Mouse (Mus musculus): Measurements from ENCODE around the gene Piwil4. TPM values are rescaled to one million over a fixed set of nuclear protein-coding genes. Genes with fewer than 3 reads are reported as not detected.

Gene Piwil4
- polyA plus RNA-seq, 1 experiment from 2014 or later: 0.11 TPM

GRCm38 (mm10) chr9:14654010-14654409 is 86.5 kb downstream of the Piwil4 start:
- Histone ChIP-seq H3K4me1 (no peaks in the 10 kb centered on the region), H3K9me3 (replicated peaks) (no peaks in the 10 kb centered on the region), H3K27me3 (replicated peaks) (no peaks in the 10 kb centered on the region), H3K4me3 (no peak overlapping the region), H3K9ac (no peak overlapping the region), H3K36me3 (no peaks in the 10 kb centered on the region), H3K4me2 (no peak overlapping the region), H3K27ac (no peak overlapping the region)
- 46% methylated on average over 2 of the region's 2 CpGs for WGBS (ENCODE audit: insufficient replicate concordance)
- no peak for ATAC-seq

GRCm38 (mm10) chr9:14652761-14653160 is 87.8 kb downstream of the Piwil4 start:
- WGBS (ENCODE audit: insufficient replicate concordance): 43% methylated on average over 1 of the region's 1 CpGs
- H3K9ac ChIP-seq: no peak overlapping the region
- no peak for ATAC-seq
- H3K27ac ChIP-seq: no peak overlapping the region
- no peak overlapping the region for H3K4me3 ChIP-seq
- H3K27me3 ChIP-seq (replicated peaks): 0 out of 2 replicates have a peak, but pooled peaks cover 4% of the 10 kb centered on the region
- H3K36me3 ChIP-seq: no peaks in the 10 kb centered on the region
- H3K9me3 ChIP-seq (replicated peaks): no peaks in the 10 kb centered on the region
- H3K4me2 ChIP-seq: no peak overlapping the region
- no peaks in the 10 kb centered on the region for H3K4me1 ChIP-seq

- no peak overlapping the region for H3K4me3 ChIP-seq
- no peak overlapping the region for H3K9ac ChIP-seq
- no peak overlapping the region for H3K27ac ChIP-seq
- no peak for ATAC-seq
- H3K27me3 ChIP-seq (replicated peaks): peaks cover 10% of the 10 kb centered on the region; the same call in 1 of the 2 replicates
- no peak overlapping the region for H3K4me2 ChIP-seq
- H3K36me3 ChIP-seq: no peaks in the 10 kb centered on the region
- H3K4me1 ChIP-seq: no peaks in the 10 kb centered on the region
- 62% methylated on average over 8 of the region's 8 CpGs for WGBS (ENCODE audit: insufficient replicate concordance)
- no peaks in the 10 kb centered on the region for H3K9me3 ChIP-seq (replicated peaks)
These were observed 92.7 kb downstream of the Piwil4 start for GRCm38 (mm10) chr9:14647849-14648248.

- Histone ChIP-seq H3K27me3 (replicated peaks) (peaks cover 14% of the 10 kb centered on the region; the same call in 1 of the 2 replicates), H3K36me3 (no peaks in the 10 kb centered on the region), H3K4me2 (no peak overlapping the region), H3K9ac (no peak overlapping the region), H3K27ac (no peak overlapping the region), H3K4me3 (no peak overlapping the region), H3K4me1 (no peaks in the 10 kb centered on the region), H3K9me3 (replicated peaks) (no peaks in the 10 kb centered on the region)
- WGBS (ENCODE audit: insufficient replicate concordance): 81% methylated on average over 1 of the region's 1 CpGs
- no peak for ATAC-seq
These were observed 93.9 kb downstream of the Piwil4 start for GRCm38 (mm10) chr9:14646641-14647040.

Other genes starting within 250 kb of the Piwil4 start
- 0.10 TPM in 2 replicates for gene Kdm4d, start 240.3 kb downstream of the Piwil4 start, polyA plus RNA-seq (2016; fragmentation: Nextera tagmentation; extraction: Ambion mirVana)
- 93.8 and 94.8 TPM in 2 replicates for gene Cwc15, start 240.1 kb downstream of the Piwil4 start, polyA plus RNA-seq (2016; fragmentation: Nextera tagmentation; extraction: Ambion mirVana)
- 3.4 and 3.9 TPM in 2 replicates for gene Amotl1, start 95.7 kb downstream of the Piwil4 start, polyA plus RNA-seq (2016; fragmentation: Nextera tagmentation; extraction: Ambion mirVana)
- 0.72 and 1.1 TPM in 2 replicates for gene Fut4, start 11.7 kb upstream of the Piwil4 start, polyA plus RNA-seq (2016; fragmentation: Nextera tagmentation; extraction: Ambion mirVana)
- not detected in 2 replicates for gene 1700012B09Rik, start 30.3 kb upstream of the Piwil4 start, polyA plus RNA-seq (2016; fragmentation: Nextera tagmentation; extraction: Ambion mirVana)
- gene Mre11a, start 43.9 kb upstream of the Piwil4 start, polyA plus RNA-seq (2016; fragmentation: Nextera tagmentation; extraction: Ambion mirVana): 26.7 and 31.1 TPM in 2 replicates
- gene Ankrd49, start 44.1 kb upstream of the Piwil4 start, polyA plus RNA-seq (2016; fragmentation: Nextera tagmentation; extraction: Ambion mirVana): 38.4 and 44.0 TPM in 2 replicates
- gene Gpr83, start 119.5 kb upstream of the Piwil4 start, polyA plus RNA-seq (2016; fragmentation: Nextera tagmentation; extraction: Ambion mirVana): 0.07 TPM in 1 of 2 replicates, not detected in the other
- gene Izumo1r, start 163.2 kb upstream of the Piwil4 start, polyA plus RNA-seq (2016; fragmentation: Nextera tagmentation; extraction: Ambion mirVana): not detected in 2 replicates